Mouse (Mus musculus): ENCODE measurements around the gene Tmprss6.

Gene Tmprss6

DNA sequence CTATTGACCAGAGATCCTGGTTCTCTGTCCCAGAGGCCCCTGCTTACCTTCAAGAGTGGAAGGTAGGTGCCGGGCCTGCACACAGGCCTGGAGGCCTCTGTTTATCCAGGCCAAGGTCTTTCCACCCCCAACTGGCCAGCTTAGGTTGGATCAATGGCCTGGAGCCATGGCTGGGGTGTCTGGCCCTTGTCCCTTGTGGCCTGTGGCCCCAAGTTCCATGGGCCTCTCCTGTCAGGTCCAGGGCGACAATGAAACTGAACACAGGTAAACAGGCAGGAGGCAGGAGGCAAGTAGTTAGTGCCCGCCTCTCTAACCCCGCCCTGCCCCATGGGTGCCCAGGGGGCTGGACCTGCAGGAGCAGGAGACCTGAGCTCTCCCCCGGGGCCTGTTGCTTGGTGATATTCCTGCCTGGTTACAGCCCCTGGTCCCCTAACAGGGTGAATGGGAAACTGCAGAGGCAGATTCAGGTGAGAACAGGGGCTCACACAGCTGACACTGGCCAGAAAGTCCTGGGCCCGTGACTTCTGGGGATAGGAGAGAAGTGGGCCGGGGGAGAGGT is at the start of gene Tmprss6:
TSS of gene Tmprss6 (minus strand) at position 256 of the 559 bp plus-strand sequence.
- DNase-seq = no peak

DNA sequence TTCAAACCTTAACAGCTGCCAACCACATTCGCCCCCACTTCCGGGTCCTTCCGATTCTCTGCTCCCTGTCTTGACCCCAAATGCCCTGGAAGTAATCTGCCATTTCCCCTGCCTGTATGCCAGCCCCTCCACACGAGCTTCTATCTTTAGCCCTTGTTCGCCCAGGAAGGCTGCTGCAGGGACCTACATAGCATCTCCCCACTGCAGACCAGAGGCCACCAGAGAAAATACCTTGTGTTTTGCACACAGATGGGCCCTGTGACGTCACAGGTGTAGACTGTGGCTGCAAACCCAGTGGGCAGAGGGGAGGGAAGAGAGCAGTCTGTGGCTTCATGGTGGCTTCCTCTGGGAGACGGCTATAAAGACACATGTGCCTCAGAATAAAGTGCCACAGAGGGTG is 49.8 kb upstream of the Tmprss6 start:
- DNase-seq = no peak

DNA sequence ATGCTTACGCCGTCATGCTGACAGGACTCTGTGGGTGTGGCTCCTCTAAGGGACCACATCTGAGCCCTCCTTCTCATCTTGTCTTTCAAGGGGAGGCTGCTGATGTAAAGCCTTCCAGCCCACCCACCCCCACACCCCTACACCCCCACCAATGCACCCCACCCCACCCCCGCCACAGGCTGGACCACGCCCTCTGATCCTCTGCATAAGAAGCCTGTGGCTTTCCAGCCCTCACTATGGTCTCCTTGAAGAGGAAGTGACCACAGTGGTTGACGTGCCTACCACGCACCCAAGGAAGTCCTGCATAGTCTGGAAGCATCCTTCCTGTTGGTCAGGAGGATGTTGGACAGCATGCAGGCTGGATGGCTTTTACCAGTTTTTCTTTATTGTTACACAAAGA is 47.3 kb upstream of the Tmprss6 start:
- no peak for DNase-seq

DNA sequence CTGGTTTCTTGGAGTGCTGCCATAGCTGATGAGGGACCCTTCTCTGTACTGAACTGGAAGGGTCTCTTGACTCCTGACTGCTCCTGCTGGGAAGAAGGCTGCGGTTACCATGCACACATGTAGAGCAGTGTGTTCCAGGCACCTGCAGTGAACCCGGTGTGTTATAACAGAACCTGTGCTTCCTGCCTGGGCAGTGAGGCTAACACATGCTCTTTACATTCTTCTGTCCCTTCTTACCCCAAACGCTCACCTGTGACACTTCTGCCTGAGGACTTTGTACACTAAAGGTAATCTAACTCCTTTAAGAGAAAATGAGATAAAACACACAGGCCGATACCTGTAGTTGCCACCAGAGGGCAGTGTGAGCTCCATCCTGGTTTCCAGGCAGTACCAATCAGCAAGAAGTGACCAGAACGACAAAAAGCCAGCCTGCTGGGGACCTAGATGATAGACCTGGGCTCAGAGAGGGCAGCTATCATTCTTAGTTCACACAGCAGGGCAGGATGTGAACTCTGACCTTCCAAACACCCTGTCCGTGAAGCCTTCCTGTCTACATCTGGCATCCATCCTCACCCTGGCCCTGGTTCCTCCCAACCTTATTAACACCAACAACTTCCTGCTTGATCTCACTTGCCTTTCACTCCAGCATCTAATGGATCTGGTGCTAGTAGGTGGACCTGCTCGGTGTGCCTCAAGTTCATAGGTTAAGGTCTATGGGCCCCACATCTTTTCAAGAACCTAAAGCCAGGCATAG is 46.1 kb upstream of the Tmprss6 start:
- DNase-seq = peak; percentile 67

DNA sequence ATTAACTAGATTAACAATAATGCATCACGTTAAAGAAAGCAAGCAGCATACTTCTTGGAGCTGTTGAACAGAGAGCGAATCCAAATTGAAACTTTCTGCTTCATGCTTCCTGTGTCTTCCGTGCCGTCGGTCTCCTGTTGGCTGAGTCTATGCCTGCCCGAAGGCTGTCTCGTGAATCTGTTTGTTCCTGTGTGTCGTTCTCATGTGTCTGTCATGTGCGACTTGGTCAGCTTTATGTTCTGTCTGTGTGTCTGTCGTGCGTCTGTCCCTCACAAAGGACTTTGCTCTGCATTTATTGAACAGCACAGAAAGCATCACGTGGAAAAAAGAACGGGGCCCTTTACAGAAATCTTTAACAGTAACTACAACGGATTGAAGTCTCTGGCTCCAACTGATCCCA is 44.6 kb upstream of the Tmprss6 start:
- DNase-seq = no peak

DNA sequence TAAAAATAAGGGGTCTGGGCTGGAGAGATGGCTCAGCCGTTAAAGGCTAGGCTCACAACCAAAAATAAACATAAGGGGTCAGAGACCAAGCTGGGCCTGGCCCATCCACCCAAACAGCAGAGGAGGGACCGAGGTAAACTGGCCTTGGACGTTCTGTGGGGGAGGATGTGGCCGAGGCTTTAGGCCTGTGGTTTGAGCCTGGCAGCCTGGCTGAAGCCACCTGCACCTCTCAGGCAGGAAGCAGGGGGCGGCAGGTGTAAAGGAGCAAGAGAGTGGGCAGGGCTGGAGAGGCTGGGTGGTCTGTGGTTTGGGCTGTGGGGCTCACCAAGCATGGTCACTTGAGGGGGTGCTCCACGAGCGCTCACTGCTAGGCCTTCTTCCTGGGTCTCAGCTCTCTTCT is 43.5 kb upstream of the Tmprss6 start:
- no peak for DNase-seq

DNA sequence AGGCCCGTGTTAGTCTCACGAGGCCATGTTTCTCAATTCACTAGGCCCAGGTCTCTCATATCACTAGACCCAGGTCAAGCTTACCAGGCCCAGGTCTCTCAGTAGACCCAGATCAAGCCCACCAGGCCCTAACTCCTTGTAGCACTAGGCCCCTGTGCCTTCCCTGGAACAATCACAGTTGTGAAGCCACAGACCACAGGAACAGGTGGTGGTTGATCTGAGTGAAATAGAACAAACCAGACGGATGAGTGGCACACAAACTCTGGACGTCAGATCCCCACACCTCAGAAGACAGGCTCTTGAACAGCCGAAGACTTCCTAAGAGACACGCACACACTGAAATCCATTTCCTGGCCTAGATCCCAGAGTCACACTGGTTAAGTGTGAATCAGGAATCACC is 42.3 kb upstream of the Tmprss6 start:
- DNase-seq = no peak

DNA sequence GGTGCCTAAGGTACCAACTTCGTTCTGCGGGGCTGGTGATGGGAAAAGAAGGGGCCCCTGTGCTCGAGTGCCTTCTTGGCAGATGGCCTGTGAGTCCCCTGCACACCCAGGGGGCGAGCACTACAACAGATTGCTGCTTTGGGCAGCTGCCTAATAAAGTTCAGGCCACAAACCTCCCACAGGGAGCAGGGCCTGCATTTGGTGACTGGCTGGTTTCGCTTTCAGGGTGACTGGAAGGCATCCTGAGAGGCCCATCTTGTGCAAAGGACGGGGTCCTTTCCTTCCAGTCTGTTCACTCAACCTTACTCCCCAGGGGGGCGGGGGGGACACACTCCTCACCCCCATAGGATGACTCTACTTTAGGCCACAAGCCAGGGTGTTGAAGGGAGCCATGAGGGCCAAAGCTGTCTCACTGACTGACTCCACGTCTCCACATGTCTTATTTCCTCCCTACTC is 41.7 kb upstream of the Tmprss6 start:
- no peak for DNase-seq

DNA sequence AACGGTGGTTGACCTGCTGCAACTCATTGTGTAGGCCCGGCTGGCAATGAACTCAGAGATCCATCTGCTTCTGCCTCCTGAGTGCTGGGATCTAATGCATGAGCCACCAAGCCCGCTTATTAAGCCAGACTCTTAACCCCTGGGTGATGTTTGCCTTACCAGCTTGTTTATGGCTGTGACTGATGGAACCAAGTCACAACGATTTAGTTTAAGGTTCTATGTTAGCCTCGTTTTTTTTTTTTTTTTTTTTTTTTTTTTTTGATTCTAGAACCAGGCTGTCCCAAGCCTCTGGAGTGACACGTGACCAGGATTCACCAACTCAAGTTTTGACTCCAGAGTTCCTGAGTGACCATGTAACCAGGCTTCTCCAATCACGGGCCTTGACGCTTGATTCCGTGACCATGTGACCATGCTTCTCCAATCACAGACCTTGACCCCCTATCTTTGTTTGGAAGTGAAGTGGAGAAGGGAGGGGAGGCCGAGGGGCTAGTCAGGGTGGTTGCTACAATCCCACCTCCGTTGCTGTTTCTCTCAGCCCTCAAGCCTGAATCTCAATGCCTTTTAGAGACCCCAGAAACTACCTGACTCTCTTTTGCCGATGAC is 41.0 kb upstream of the Tmprss6 start:
- DNase-seq = no peak

DNA sequence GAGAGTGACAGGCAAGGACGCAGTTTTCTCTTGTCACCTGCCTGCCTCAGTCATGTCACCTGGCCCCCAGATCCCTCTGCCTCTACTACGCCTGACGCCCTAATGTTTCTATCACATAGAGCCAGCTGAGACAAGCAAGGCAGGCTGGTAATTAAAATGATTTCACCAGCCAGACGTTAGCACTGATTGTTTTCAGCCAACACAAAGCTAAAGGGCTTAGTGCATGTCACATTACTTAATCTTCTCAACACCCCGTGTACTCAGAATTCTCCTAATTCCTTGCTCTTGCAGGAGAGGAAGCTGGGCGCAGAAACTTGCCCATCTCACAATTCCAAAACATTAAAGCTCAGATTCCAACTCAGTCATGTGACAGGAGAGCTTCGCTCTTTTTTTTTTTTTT is 40.0 kb upstream of the Tmprss6 start:
- DNase-seq = no peak

DNA sequence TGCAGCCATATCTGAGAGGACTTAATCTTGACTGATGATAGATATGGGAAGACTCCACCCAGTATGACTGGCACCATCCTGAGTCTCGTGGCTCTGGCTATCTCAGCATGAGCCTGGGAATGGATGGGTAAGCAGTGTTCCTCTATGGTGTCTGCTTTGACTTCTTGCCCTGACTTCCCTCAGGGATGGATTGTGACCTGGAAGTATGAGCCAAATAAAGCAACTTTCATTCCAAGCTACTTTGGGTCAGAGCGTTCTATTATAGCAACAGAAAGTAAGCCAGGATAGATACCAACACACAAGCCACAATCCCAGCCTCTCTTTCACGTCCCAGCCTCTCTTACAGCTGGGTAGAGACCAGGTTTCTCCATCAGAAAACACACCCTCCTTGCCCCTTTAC is 37.1 kb upstream of the Tmprss6 start:
- DNase-seq = no peak

DNA sequence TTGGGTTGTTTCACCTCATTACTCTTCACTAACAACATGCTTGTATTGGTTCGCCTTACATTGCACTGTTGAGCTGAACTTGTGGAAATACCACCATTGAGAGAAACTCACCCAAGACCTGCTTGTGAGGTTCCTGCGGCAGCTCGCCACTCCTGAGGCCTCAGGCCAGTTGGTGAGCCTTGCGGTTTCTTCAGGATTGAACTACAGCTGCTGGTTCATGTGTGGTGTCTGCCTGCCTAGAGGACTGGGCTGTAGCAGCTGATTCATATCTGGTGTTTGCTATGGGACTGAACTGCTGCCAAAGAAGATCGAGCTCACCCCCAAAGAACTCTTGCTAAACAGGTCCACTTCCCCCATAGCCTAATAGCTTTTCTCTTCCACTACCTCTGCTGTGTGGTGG is 36.4 kb upstream of the Tmprss6 start:
- no peak for DNase-seq

DNA sequence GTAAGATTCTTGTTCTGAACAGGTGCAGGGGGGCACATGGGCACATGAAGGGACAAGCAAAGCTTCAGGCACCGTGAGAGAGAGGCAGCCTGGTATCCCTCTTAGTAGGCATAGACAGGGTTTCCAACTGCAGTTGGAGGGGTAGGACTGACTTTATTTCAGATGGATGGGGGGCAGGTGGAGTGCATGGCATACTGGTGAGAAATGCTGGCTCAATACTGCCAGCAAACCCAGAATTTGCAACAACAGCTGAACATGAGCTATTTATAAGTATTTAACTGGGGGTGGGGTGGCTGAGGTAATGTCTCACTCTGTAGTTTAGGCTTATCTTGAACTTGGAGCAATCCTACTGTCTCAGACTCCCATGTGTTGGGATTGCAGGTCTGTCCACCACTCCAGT is 35.6 kb upstream of the Tmprss6 start:
- DNase-seq = peak; percentile 33

DNA sequence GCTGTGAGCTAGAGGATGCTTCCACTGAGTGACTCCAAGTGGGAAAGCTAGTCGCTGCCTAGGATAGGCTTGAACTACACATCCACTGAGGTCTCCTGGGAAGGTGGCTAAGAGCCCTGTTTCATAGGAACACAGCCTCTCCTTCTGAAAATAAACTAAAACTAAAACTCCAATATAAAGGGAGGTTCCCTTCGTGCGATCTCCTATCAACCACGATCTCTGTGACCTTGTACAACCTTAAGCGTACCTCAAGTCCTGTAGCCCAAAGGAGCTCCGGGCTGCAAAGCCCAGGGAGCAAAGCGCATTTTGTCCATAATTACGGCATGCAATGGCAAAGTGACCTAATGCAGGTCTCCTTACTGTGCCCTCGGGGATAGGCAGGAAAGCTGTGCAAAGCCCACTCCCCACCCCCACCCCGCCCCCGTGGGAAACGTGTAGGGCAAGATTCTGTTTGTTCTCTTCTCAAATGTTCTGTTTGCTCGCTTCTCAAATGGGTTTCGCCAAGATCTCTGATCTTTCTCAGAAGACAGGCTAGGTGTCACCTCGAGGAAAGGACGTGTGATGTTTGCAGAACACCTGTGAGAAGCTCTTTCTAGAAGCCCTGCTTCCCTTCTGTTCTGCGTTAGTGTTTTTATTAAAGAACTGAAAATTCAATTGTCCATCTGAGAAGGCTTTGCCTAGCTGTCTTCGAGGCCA is 34.2 kb upstream of the Tmprss6 start:
- no peak for DNase-seq

DNA sequence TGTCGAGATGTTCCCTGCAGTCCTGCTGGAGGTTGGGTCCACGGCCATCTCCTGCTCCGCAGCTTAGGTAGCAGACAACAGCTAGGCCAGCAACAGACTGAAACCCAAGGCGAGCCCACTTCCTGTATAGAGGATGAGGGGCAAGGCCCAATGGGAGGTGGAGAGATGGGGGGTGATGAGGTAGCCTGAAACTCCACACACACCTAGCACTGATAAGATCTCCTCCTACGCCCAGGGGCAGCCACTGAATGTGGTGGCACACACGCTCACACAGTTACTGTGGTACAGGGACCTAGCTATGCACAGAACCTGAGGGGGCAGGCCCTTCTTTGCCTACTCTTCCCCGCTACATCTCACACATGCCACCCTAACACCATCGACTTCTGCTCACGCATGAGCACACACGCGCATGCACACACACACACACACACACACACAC is 26.6 kb upstream of the Tmprss6 start, which contains the start of gene Il2rb:
TSS of gene Il2rb (minus strand) at position 304 of the 439 bp plus-strand sequence.
- DNase-seq = no peak

DNA sequence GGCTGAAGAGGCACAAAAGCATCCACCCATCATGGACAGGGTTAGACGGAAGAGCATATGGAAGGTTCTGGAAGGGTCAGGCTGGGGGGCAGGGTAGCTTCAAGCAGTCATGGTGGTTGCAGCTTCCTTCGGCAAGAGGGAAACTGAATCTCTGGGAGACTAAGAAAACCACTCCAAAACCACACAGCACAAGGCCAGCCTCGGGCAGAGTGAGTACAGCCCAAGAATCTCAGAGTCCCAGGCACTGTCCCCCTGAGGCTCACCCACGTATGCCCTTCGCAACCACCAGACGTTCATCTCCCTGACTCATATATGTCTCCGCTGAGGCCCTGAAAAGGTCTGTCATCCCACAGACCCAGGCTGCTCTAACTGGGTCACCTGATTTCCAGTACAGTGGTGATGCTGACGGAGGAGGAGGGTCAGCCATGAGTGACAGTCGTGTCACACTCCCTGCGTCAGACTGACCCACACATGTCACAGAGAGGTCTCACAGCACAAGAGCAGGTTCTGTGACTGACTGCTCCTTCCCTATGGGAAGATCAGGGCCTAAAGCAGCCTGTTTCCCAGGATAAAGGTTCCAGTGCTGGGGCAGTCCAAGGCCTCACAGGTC is 25.1 kb upstream of the Tmprss6 start:
- DNase-seq = no peak

DNA sequence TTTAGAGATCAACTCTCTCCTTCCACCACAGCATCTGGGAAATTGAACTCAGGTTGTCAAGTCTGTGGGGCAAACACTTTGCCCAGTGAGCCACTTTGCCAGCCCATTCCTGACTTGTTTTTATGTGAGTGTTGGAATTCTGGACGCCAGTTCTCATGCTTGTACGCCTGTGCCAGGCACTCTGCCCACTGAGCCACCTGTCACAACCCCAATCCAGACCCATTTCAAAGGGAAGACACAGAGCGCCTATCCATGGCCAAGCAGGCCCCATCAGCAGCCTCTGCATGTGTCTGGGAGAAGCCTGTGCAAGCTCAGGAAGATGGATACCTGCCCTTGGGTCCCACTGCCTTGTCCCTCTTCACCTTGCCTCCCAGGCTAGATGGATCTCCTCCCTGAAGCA is 22.9 kb upstream of the Tmprss6 start:
- DNase-seq = no peak

DNA sequence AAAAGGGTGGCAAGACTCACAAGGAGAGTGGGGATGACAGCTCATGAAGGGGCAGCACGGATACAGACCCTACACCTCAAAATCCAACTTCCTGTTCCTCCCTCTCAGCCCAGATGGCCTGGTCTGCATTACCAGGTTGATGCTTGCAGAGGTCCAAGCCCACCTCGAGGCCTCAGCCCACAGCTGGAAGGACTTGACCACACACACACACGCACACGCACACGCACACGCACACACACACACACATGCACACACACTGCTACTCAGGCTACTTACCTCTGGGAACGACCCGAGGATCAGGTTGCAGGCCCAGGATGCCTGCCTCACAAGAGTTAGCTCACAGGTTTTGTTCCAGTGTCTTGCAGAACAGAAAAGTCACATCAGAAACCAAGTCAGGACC is 21.5 kb upstream of the Tmprss6 start:
- no peak for DNase-seq

DNA sequence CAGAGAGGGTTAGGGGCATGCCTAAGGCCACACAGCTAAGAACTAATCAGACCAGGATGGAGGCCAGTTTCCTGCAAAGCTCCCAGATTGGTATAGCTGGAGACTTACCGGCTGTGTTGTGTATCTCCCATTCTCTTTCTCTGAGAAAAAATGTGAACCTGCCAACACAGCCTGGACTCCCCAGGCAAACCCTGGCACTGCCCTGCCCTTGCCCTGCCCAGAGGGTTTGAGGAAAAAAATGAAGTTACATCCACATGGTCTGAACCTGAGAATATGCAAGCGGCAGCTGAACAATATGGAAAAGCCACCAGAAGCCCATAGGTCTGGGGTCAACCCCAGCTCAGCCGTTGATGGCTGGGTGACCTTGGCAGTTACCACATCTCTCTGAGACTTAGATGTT is 20.8 kb upstream of the Tmprss6 start:
- no peak for DNase-seq

DNA sequence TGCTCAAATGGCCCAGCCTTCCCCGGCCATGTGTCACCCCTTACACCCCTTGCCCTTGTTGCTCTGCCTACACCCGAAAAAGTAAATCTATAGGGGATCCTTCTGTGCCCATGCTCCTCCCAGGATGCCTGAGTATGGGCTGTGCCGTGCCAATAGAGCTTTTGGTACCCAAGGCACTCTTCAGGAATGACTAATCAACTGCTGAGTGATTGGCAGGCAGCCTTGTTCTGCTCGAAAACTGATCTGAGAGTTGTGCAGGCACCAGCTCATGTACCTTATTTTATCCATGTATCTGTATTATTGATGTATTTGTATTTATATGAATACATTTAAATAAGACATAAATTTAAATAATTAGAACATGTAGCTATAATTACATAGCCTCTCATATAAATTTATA is 18.6 kb upstream of the Tmprss6 start:
- no peak for DNase-seq

DNA sequence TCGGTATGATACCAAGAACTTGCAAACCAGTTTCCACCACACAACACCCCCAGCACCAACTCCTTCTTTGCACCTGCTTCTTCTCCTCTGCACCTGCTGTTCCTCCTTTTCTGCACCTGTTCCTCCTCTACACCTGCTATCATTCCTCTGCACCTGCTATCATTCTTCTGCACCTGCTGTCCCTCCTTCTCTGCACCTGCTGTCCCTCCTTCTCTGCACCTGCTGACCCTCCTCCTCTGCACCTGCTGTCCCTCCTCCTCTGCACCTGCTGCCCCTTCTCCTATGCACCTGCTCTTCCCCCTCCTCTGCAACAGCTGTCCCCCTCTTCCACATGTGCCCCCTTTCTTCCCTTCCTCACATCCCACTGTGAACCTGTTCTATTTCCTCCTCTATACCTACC is 18.1 kb upstream of the Tmprss6 start:
- no peak for DNase-seq

DNA sequence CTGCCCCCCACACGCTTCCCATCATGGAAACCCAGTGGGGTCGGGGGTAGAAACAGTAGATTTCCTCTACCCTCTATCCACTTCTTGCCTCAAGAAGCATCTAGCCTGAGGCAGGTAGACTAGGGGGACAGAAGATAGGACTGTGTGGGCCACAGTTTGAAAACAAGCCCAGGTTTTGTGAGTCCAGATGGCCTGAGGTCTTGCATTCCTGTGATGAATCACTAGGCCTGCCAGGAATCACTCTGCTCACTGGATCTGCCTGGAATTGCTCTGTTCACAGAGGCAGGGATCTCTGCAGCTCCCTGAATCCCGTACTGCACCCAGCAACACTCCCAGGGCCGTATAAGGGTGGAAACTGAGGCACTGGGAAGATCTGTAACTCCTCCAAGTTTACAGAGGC is 14.9 kb upstream of the Tmprss6 start:
- DNase-seq = peak; percentile 9

DNA sequence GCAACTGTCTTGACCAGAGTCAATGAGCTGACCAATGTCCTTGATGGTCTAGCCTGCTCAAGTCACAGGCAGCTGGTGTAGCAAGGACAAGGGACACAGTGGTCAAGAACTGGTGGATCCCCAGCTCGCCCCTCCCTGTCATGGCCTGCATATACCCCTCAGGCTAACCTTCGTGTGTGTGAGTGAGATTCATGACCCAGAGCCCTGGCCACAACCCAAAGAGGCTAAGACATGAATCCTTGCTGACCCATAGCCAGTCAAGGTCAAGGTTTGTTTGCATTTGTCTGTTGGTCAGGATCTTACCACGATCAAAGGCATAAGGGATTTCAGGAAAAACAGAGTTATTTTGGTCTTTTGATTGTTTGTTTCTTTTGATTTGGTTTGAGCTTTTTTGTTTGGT is 14.1 kb upstream of the Tmprss6 start:
- DNase-seq = no peak

Measured in layer of hippocampus, adult 9-11 months (tissue).